Mouse (Mus musculus): ENCODE data around the gene Efnb2. TPM values are rescaled to one million over a fixed set of nuclear protein-coding genes. Genes with fewer than 3 reads are reported as not detected.

Gene Efnb2
- polyA plus RNA-seq, 1 experiment from 2014 or later: 18.5 TPM

- no peaks in the 10 kb centered on the region for H3K27me3 ChIP-seq (ENCODE audit: control insufficient read depth, insufficient read depth, low read length)
- H3K4me3 ChIP-seq (ENCODE audit: low read depth, low read length): no peak overlapping the region
- no peak overlapping the region for H3K27ac ChIP-seq (ENCODE audit: low read depth, low read length)
- no peaks in the 10 kb centered on the region for H3K9me3 ChIP-seq (replicated peaks; ENCODE audit: control insufficient read depth, low read length)
- WGBS (ENCODE audit: insufficient replicate concordance): 70% methylated on average over 7 of the region's 7 CpGs
- no peak overlapping the region for H3K4me2 ChIP-seq
- H3K36me3 ChIP-seq (ENCODE audit: control insufficient read depth, insufficient read depth, low read length): no peaks in the 10 kb centered on the region
- no peak for ATAC-seq (replicated peaks; ENCODE audit: insufficient number of reproducible peaks, low FRiP score, low TSS enrichment)
- peaks cover 22% of the 10 kb centered on the region for H3K4me1 ChIP-seq (ENCODE audit: control insufficient read depth, insufficient read depth, low read length)
- no peak overlapping the region for H3K9ac ChIP-seq (ENCODE audit: low read depth, low read length)
These were observed 12.4 kb downstream of the Efnb2 start for GRCm38 (mm10) chr8:8648686-8649085.

DNA sequence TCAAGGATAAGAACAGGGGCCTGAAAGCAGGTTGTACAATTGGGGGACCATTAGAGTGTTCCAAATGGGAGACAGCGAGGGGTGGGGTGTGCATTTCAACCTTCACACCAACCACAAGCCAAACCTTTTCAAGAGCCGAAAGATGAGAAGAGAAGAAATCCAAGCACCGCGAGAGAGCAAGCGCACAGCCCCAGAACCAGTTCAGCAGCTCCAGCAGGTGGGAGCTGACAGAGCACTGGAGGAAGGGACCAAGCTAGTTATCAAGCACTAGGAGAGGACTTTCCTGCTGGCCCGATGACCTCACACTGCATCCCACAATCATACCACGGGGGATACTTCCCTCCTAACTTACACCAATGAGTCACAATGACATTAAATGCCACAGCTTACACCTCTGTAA is 13.2 kb downstream of the Efnb2 start:
- H3K9me3 ChIP-seq (replicated peaks; ENCODE audit: control insufficient read depth, low read length): no peaks in the 10 kb centered on the region
- H3K27ac ChIP-seq (ENCODE audit: low read depth, low read length): no peak overlapping the region
- H3K4me3 ChIP-seq (ENCODE audit: low read depth, low read length): no peak overlapping the region
- no peak overlapping the region for H3K9ac ChIP-seq (ENCODE audit: low read depth, low read length)
- H3K27me3 ChIP-seq (ENCODE audit: control insufficient read depth, insufficient read depth, low read length): no peaks in the 10 kb centered on the region
- no peaks in the 10 kb centered on the region for H3K36me3 ChIP-seq (ENCODE audit: control insufficient read depth, insufficient read depth, low read length)
- peaks cover 22% of the 10 kb centered on the region for H3K4me1 ChIP-seq (ENCODE audit: control insufficient read depth, insufficient read depth, low read length)
- 68% methylated on average over 7 of the region's 7 CpGs for WGBS (ENCODE audit: insufficient replicate concordance)
- no peak overlapping the region for H3K4me2 ChIP-seq
- no peak for ATAC-seq (replicated peaks; ENCODE audit: insufficient number of reproducible peaks, low FRiP score, low TSS enrichment)

- H3K27ac ChIP-seq (ENCODE audit: low read depth, low read length): no peak overlapping the region
- 76% methylated on average over 3 of the region's 3 CpGs for WGBS (ENCODE audit: insufficient replicate concordance)
- H3K4me1 ChIP-seq (ENCODE audit: control insufficient read depth, insufficient read depth, low read length): peaks cover 19% of the 10 kb centered on the region
These were observed 13.7 kb downstream of the Efnb2 start for GRCm38 (mm10) chr8:8647319-8647718.

DNA sequence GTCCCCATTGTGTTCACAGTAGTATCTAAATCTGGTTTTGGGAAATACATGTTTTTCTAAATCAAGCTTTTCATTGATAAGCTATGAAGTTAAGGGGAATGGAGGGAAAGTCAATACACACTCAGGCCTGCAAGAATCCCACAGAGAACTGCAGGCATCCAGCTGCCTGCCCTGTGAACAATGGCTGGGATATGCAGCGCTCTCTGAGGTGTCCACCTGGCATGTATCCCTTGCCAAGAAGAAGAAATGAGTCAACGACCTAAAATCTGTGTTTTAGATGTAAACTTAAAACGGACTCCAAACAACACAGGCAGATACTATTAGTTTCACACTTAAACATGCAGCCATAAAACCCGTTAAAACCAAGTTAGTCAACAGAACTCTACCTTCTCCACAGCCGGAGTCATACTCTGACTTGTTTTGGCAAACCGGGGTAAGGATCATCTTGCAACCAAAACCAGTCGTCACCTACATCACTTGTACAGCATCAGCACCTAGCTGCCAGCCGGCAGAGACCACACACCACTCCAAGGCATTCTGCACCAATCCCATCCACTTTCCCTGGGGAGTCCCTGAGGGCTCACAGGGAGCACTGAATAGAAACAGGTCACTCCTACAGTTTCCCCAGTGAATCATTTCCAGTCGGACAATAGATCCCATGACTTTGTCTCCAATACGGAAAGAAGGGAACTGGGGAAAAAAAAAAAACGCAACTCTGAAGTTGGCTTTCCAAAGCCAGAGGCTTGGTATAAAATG is 16.7 kb downstream of the Efnb2 start:
- no peaks in the 10 kb centered on the region for H3K36me3 ChIP-seq (ENCODE audit: control insufficient read depth, insufficient read depth, low read length)
- no peak overlapping the region for H3K9ac ChIP-seq (ENCODE audit: low read depth, low read length)
- H3K27me3 ChIP-seq (ENCODE audit: control insufficient read depth, insufficient read depth, low read length): no peaks in the 10 kb centered on the region
- H3K27ac ChIP-seq (ENCODE audit: low read depth, low read length): no peak overlapping the region
- no peak overlapping the region for H3K4me3 ChIP-seq (ENCODE audit: low read depth, low read length)
- H3K9me3 ChIP-seq (replicated peaks; ENCODE audit: control insufficient read depth, low read length): no peaks in the 10 kb centered on the region
- no peak overlapping the region for H3K4me2 ChIP-seq
- no peak for ATAC-seq (replicated peaks; ENCODE audit: insufficient number of reproducible peaks, low FRiP score, low TSS enrichment)
- WGBS (ENCODE audit: insufficient replicate concordance): 76% methylated on average over 11 of the region's 11 CpGs
- peaks cover 5% of the 10 kb centered on the region for H3K4me1 ChIP-seq (ENCODE audit: control insufficient read depth, insufficient read depth, low read length)

More at GRCm38 (mm10) chr8:8647319-8647718, 13.7 kb downstream of the Efnb2 start:
- Histone ChIP-seq H3K36me3 (ENCODE audit: control insufficient read depth, insufficient read depth, low read length) (no peaks in the 10 kb centered on the region), H3K4me3 (ENCODE audit: low read depth, low read length) (no peak overlapping the region), H3K4me2 (no peak overlapping the region), H3K9ac (ENCODE audit: low read depth, low read length) (no peak overlapping the region), H3K27me3 (ENCODE audit: control insufficient read depth, insufficient read depth, low read length) (no peaks in the 10 kb centered on the region), H3K9me3 (replicated peaks; ENCODE audit: control insufficient read depth, low read length) (no peaks in the 10 kb centered on the region)
- no peak for ATAC-seq (replicated peaks; ENCODE audit: insufficient number of reproducible peaks, low FRiP score, low TSS enrichment)

- WGBS (ENCODE audit: insufficient replicate concordance): 34% methylated on average over 4 of the region's 4 CpGs
- H3K4me2 ChIP-seq: no peak overlapping the region
- no peak for ATAC-seq (replicated peaks; ENCODE audit: insufficient number of reproducible peaks, low FRiP score, low TSS enrichment)
- H3K4me3 ChIP-seq (ENCODE audit: low read depth, low read length): no peak overlapping the region
- no peaks in the 10 kb centered on the region for H3K36me3 ChIP-seq (ENCODE audit: control insufficient read depth, insufficient read depth, low read length)
- H3K9me3 ChIP-seq (replicated peaks; ENCODE audit: control insufficient read depth, low read length): no peaks in the 10 kb centered on the region
- H3K4me1 ChIP-seq (ENCODE audit: control insufficient read depth, insufficient read depth, low read length): no peaks in the 10 kb centered on the region
- no peak overlapping the region for H3K27ac ChIP-seq (ENCODE audit: low read depth, low read length)
- no peaks in the 10 kb centered on the region for H3K27me3 ChIP-seq (ENCODE audit: control insufficient read depth, insufficient read depth, low read length)
- H3K9ac ChIP-seq (ENCODE audit: low read depth, low read length): no peak overlapping the region
These were observed 20.8 kb downstream of the Efnb2 start for GRCm38 (mm10) chr8:8640264-8640588.

GRCm38 (mm10) chr8:8639569-8640263 is 21.3 kb downstream of the Efnb2 start:
- Histone ChIP-seq H3K9ac (ENCODE audit: low read depth, low read length) (no peak overlapping the region), H3K4me2 (no peak overlapping the region), H3K4me1 (ENCODE audit: control insufficient read depth, insufficient read depth, low read length) (no peaks in the 10 kb centered on the region), H3K4me3 (ENCODE audit: low read depth, low read length) (no peak overlapping the region), H3K9me3 (replicated peaks; ENCODE audit: control insufficient read depth, low read length) (no peaks in the 10 kb centered on the region), H3K36me3 (ENCODE audit: control insufficient read depth, insufficient read depth, low read length) (no peaks in the 10 kb centered on the region), H3K27me3 (ENCODE audit: control insufficient read depth, insufficient read depth, low read length) (no peaks in the 10 kb centered on the region), H3K27ac (ENCODE audit: low read depth, low read length) (no peak overlapping the region)
- no peak for ATAC-seq (replicated peaks; ENCODE audit: insufficient number of reproducible peaks, low FRiP score, low TSS enrichment)
- 61% methylated on average over 8 of the region's 8 CpGs for WGBS (ENCODE audit: insufficient replicate concordance)

- Histone ChIP-seq H3K27me3 (ENCODE audit: control insufficient read depth, insufficient read depth, low read length) (no peaks in the 10 kb centered on the region), H3K27ac (ENCODE audit: low read depth, low read length) (no peak overlapping the region), H3K9me3 (replicated peaks; ENCODE audit: control insufficient read depth, low read length) (no peaks in the 10 kb centered on the region), H3K4me3 (ENCODE audit: low read depth, low read length) (no peak overlapping the region), H3K4me2 (no peak overlapping the region), H3K36me3 (ENCODE audit: control insufficient read depth, insufficient read depth, low read length) (no peaks in the 10 kb centered on the region), H3K9ac (ENCODE audit: low read depth, low read length) (no peak overlapping the region), H3K4me1 (ENCODE audit: control insufficient read depth, insufficient read depth, low read length) (no peaks in the 10 kb centered on the region)
- no peak for ATAC-seq (replicated peaks; ENCODE audit: insufficient number of reproducible peaks, low FRiP score, low TSS enrichment)
- 76% methylated on average over 7 of the region's 7 CpGs for WGBS (ENCODE audit: insufficient replicate concordance)
These were observed 29.6 kb downstream of the Efnb2 start for GRCm38 (mm10) chr8:8631394-8631793.

GRCm38 (mm10) chr8:8624017-8624416 is 37.0 kb downstream of the Efnb2 start:
- Histone ChIP-seq H3K9me3 (replicated peaks; ENCODE audit: control insufficient read depth, low read length) (no peaks in the 10 kb centered on the region), H3K4me3 (ENCODE audit: low read depth, low read length) (no peak overlapping the region), H3K9ac (ENCODE audit: low read depth, low read length) (no peak overlapping the region), H3K27me3 (ENCODE audit: control insufficient read depth, insufficient read depth, low read length) (no peaks in the 10 kb centered on the region), H3K4me1 (ENCODE audit: control insufficient read depth, insufficient read depth, low read length) (peaks cover 15% of the 10 kb centered on the region), H3K27ac (ENCODE audit: low read depth, low read length) (no peak overlapping the region), H3K36me3 (ENCODE audit: control insufficient read depth, insufficient read depth, low read length) (peaks cover 12% of the 10 kb centered on the region), H3K4me2 (no peak overlapping the region)
- WGBS (ENCODE audit: insufficient replicate concordance): 31% methylated on average over 7 of the region's 7 CpGs
- ATAC-seq (replicated peaks; ENCODE audit: insufficient number of reproducible peaks, low FRiP score, low TSS enrichment): no peak

DNA sequence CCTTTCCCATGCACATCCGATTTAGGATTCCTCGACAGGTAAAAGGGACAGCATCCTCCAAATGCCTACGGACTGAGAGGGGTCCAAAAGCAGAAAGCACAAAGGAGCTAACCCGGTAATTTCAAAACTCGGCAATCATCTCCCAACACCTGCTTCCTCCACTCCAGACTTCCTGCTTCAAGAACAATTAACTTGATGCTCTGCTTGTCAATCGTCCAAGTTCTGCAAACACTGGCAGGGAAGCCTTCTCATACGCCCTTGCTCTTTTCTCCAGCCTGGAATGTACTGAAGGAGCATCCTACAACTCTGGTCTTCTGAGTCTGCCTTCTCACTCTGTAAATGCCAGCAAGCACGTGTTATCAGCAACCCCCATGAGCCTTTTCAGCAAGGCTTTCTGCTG is 37.6 kb downstream of the Efnb2 start:
- Histone ChIP-seq H3K36me3 (ENCODE audit: control insufficient read depth, insufficient read depth, low read length) (peaks cover 14% of the 10 kb centered on the region), H3K4me1 (ENCODE audit: control insufficient read depth, insufficient read depth, low read length) (peaks cover 15% of the 10 kb centered on the region), H3K9me3 (replicated peaks; ENCODE audit: control insufficient read depth, low read length) (no peaks in the 10 kb centered on the region), H3K9ac (ENCODE audit: low read depth, low read length) (no peak overlapping the region), H3K4me3 (ENCODE audit: low read depth, low read length) (no peak overlapping the region), H3K27me3 (ENCODE audit: control insufficient read depth, insufficient read depth, low read length) (no peaks in the 10 kb centered on the region), H3K4me2 (no peak overlapping the region), H3K27ac (ENCODE audit: low read depth, low read length) (no peak overlapping the region)
- 46% methylated on average over 8 of the region's 8 CpGs for WGBS (ENCODE audit: insufficient replicate concordance)
- ATAC-seq (replicated peaks; ENCODE audit: insufficient number of reproducible peaks, low FRiP score, low TSS enrichment): no peak

All from heart, embryonic 11.5 days (tissue).